Mouse (Mus musculus) midbrain, embryonic 11.5 days (tissue): ENCODE data around the gene Col4a3. TPM values are rescaled to one million over a fixed set of nuclear protein-coding genes. Genes with fewer than 3 reads are reported as not detected.
A peak's percentile ranks its signal among the peaks of the same experiment; 100 is the strongest.

Experiments
- ATAC-seq: fragments of 200-750 bp; cut with Nextera tagmentation; 2 replicates; pipeline ENCODE4 v1.8.0; 2017; ENCODE audit warnings: moderate TSS enrichment, moderate library complexity; ENCODE audit not compliant: low FRiP score
- DNase-seq: peaks from one replicate; pipeline ENCODE4 v3.0.0; 2015; ENCODE audit warnings: low spot score; ENCODE audit errors: missing footprints
- H3K27ac ChIP-seq: fragments of 300-500 bp; sonication (generic); 2 replicates; pipeline ENCODE4 v1.5.1; 2014; ENCODE audit warnings: low read depth, low read length
- H3K27me3 ChIP-seq: fragments of 300-500 bp; sonication (generic); 2 replicates; pipeline ENCODE4 v1.6.1; 2014; ENCODE audit warnings: mild to moderate bottlenecking, low read length, moderate library complexity, mixed read lengths; ENCODE audit not compliant: control insufficient read depth, insufficient read depth
- H3K36me3 ChIP-seq: fragments of 300-500 bp; sonication (generic); 2 replicates; pipeline ENCODE4 v1.6.1; 2014; ENCODE audit warnings: mild to moderate bottlenecking, low read length, moderate library complexity, mixed read lengths; ENCODE audit not compliant: control insufficient read depth, insufficient read depth
- H3K4me1 ChIP-seq: fragments of 300-500 bp; sonication (generic); 2 replicates; pipeline ENCODE4 v1.6.1; 2014; ENCODE audit warnings: low read length; ENCODE audit not compliant: control insufficient read depth, insufficient read depth
- H3K4me2 ChIP-seq: fragments of 300-500 bp; sonication (generic); 2 replicates; pipeline ENCODE4 v1.6.1; 2014; ENCODE audit warnings: mild to moderate bottlenecking, moderate library complexity
- H3K4me3 ChIP-seq: fragments of 300-500 bp; sonication (generic); 2 replicates; pipeline ENCODE4 v1.5.1; 2014; ENCODE audit warnings: low read depth, low read length
- H3K9ac ChIP-seq: fragments of 300-500 bp; sonication (generic); 2 replicates; pipeline ENCODE4 v1.6.1; 2014; ENCODE audit warnings: low read length
- H3K9me3 ChIP-seq: fragments of 300-500 bp; sonication (generic); 2 replicates; pipeline ENCODE4 v1.6.1; 2016; ENCODE audit warnings: low read length; ENCODE audit not compliant: control insufficient read depth
- WGBS: fragments of 180-500 bp; shearing (Covaris S2); extraction: QIAGEN DNeasy Blood & Tissue Kit; methylation state at CpG from one replicate; pipeline ENCODE4 v1.1.7; 2014; 5-methylcytosine and 5-hydroxymethylcytosine counted together
- polyA plus RNA-seq: library from polyadenylated mRNA; unstranded; fragments of >200 nt; fragmentation: Nextera tagmentation; extraction: Ambion mirVana; gene quantifications from 2 replicates; pipeline ENCODE4 v1.2.1, GENCODE M21; 2014

Col4a3 gene
- 0.10 and 0.11 TPM in 2 replicates for polyA plus RNA-seq

DNA sequence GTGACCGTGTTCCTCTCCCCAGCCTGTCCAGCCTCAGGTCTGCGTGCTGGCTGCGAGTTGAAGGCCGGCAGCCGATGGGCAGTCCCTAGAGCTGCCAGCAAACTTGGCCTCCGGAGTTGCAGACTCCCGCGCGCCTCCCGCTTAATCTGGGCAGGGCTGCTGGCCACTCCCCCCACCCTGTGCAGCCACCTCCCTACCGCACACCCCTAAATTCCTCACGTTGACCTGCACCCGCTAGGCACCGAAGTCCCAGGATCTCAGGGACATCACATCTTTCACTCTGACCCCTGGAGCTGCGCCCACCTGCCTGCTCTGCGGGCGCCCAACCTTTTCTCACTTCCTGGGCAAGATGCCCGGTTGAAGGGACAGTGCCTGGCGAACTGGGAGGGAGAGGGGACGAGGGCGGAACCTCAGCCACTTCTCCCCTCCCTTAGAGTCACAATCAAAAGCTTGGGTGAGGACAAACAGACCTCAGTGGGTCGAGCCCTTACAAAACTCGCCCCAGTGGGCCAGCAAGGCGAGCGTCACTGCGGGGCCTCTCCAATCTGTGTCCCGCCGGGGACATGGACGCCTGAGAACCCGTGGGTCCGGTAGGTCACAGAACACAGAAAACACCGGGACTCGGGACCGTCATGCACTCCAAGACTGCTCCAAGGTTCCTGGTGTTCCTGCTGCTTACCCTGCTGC is at the start of gene Col4a3, which contains the start of gene Col4a4:
Col4a3 (plus strand) TSS at position 209 of the 687 bp plus-strand sequence.
Col4a4 (minus strand) TSS at position 137 of the 687 bp plus-strand sequence.
- ATAC-seq (peak; percentile 71), DNase-seq (peak; percentile 85)
- H3K4me1 ChIP-seq: peaks cover 6% of the 10 kb centered on the region; the same call in 1 of the 2 replicates
- H3K9ac ChIP-seq: peak within 1 kb of the TSS; percentile 27
- H3K36me3 ChIP-seq: no peaks in the 10 kb centered on the region
- H3K27ac ChIP-seq: no peak within 1 kb of the TSS
- H3K27me3 ChIP-seq: peaks cover 5% of the 10 kb centered on the region
- WGBS: 6% methylated on average over 34 of the region's 34 CpGs
- peak within 1 kb of the TSS; percentile 28 for H3K4me3 ChIP-seq
- no peaks in the 10 kb centered on the region for H3K9me3 ChIP-seq
- H3K4me2 ChIP-seq: peak within 1 kb of the TSS; percentile 57

DNA sequence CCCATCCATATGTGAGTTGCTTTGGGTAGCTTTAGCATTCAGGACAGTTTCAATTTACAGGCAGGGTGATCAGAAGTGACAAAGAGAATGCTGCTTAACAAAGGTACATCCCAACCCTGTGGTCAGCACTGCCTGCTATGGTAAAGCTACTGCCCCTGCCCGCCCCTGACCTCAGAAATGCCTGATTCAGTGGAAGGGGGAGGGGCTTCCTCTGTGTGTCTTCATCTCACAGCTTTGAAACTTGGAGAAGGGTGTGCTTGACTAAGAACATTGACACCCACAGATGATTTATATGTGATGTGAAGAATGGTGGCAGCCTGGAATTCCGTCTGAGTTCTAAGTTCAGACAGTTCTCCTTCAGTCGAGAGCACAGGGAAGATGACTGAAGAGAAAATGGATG is 48.9 kb upstream of the Col4a3 start:
- no peak overlapping the region for H3K27ac ChIP-seq
- H3K36me3 ChIP-seq: no peaks in the 10 kb centered on the region
- H3K9ac ChIP-seq: no peak overlapping the region
- ATAC-seq (no peak), DNase-seq (no peak)
- no peak overlapping the region for H3K4me2 ChIP-seq
- no peaks in the 10 kb centered on the region for H3K4me1 ChIP-seq
- 72% methylated on average over 3 of the region's 3 CpGs for WGBS
- no peaks in the 10 kb centered on the region for H3K27me3 ChIP-seq
- H3K4me3 ChIP-seq: no peak overlapping the region
- no peaks in the 10 kb centered on the region for H3K9me3 ChIP-seq

DNA sequence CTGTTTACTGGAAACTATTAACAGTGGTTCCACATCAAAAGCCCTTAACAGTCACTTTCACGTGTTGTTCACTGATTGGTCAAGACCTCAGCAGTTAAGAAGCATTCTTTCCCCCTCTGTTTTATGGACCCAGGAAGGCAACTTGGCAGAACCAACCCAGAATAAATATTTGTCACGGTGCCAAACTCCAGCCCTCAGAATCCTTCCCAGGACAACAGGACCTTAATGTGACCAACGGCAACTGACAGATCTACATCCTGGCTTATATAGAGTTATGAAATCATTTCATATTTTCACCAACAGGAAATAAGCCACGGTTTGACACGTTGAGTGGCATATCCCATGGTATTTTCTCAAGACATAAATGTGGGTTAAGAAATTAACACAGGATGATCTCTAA is 46.7 kb upstream of the Col4a3 start:
- no peak for DNase-seq
- Histone ChIP-seq H3K9ac (no peak overlapping the region), H3K4me2 (no peak overlapping the region), H3K27ac (no peak overlapping the region), H3K9me3 (no peaks in the 10 kb centered on the region), H3K4me3 (no peak overlapping the region), H3K4me1 (no peaks in the 10 kb centered on the region), H3K27me3 (no peaks in the 10 kb centered on the region), H3K36me3 (no peaks in the 10 kb centered on the region)
- ATAC-seq: no peak
- WGBS: 87% methylated on average over 5 of the region's 5 CpGs

DNA sequence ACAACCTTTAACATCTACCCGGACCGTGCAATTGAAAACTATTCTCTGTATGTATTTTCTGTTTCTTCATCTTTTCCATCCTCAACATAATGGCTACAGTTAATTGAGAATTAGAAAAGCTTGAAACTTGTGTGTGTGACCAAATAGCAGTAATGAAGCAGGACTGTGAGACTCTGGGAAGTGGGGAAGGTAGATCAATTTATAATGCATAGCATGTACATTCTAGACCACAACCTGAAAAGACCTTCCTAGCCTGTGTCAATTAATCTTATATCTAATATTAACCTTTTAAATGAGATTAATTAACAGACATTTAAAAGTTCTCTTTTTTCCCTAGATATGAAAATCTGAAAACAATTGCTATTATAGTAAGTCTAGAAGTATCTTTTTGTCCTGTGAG is 42.8 kb upstream of the Col4a3 start:
- WGBS: 92% methylated on average over 2 of the region's 2 CpGs
- Histone ChIP-seq H3K27me3 (no peaks in the 10 kb centered on the region), H3K27ac (no peak overlapping the region), H3K4me2 (no peak overlapping the region), H3K4me3 (no peak overlapping the region), H3K9ac (no peak overlapping the region), H3K9me3 (no peaks in the 10 kb centered on the region), H3K4me1 (no peaks in the 10 kb centered on the region), H3K36me3 (no peaks in the 10 kb centered on the region)
- DNase-seq (no peak), ATAC-seq (no peak)

DNA sequence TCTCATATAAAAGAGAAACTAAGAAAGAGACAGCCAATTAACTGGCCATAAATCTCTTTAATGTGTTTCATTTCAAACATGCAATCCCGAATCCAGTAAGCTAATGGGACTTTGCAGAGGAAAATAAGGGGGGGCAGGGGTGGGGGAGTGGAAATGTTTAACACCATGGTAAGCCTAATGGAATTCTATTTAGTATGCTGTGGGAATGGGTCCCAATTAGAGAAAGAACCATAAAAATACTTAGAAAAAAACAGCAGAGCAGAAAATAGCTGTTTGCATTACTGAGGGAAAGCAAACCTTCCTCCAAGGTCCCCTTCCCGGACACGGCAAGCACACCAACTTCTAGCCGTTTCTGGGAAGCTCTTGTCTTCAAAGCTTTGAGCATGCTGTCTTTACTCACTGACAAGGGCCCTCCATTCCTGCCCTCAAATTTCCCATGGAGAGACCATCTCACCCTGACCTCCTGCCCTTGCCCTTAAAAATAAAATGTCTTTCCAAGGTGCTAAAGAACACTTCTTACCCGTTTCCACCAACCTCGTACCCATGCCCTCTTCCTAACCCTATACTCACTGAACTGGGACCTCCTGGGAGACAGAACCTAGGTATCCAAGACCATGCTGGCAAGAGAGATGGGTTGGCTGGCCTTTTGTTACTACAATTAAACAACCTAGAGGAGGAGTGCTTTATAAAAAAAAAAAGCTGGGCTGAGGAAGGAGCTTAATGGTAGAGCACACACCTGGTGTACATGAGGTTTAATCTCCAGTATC is 42.1 kb upstream of the Col4a3 start:
- Histone ChIP-seq H3K36me3 (no peaks in the 10 kb centered on the region), H3K4me2 (no peak overlapping the region), H3K27ac (no peak overlapping the region), H3K9me3 (no peaks in the 10 kb centered on the region), H3K4me1 (no peaks in the 10 kb centered on the region), H3K4me3 (no peak overlapping the region), H3K9ac (no peak overlapping the region), H3K27me3 (no peaks in the 10 kb centered on the region)
- no peak for ATAC-seq
- whole genome bisulfite sequencing: 81% methylated on average over 6 of the region's 6 CpGs
- DNase-seq: no peak

- H3K36me3 ChIP-seq: no peaks in the 10 kb centered on the region
- WGBS: 63% methylated on average over 8 of the region's 8 CpGs
- no peak overlapping the region for H3K4me3 ChIP-seq
- H3K9me3 ChIP-seq: no peaks in the 10 kb centered on the region
- no peak overlapping the region for H3K27ac ChIP-seq
- no peak overlapping the region for H3K9ac ChIP-seq
- H3K4me2 ChIP-seq: no peak overlapping the region
- H3K27me3 ChIP-seq: no peaks in the 10 kb centered on the region
- DNase-seq (no peak), ATAC-seq (no peak)
- H3K4me1 ChIP-seq: no peaks in the 10 kb centered on the region
Observed at GRCm38 (mm10) chr1:82545199-82545960, 41.3 kb upstream of the Col4a3 start.

GRCm38 (mm10) chr1:82554443-82554850 is 32.3 kb upstream of the Col4a3 start:
- WGBS: 44% methylated on average over 6 of the region's 6 CpGs
- H3K4me2 ChIP-seq: no peak overlapping the region

DNA sequence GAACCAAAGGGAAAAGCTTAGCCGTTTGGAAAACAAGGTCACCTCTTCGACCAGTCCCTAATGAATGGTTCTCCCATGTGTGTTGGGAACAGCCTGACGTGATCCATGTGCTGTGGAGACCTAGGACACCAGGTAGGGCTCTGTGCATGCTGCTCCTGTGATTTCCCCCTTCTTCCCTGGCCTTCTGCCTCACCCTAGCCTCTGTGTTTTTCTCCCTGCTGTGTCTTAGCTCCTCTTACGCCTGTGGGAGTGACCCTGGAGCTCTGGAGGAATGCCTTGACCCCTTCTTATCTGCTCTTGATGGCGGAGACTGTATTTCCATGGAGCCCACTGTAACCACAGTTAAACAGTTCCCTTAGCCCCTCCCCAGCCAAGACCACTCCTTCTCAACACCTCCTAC is 31.8 kb upstream of the Col4a3 start:
- Histone ChIP-seq H3K36me3 (no peaks in the 10 kb centered on the region), H3K4me3 (no peak overlapping the region), H3K9me3 (no peaks in the 10 kb centered on the region), H3K4me2 (no peak overlapping the region), H3K27ac (no peak overlapping the region), H3K27me3 (no peaks in the 10 kb centered on the region), H3K4me1 (no peaks in the 10 kb centered on the region), H3K9ac (no peak overlapping the region)
- ATAC-seq (no peak; the same call in 1 of the 2 replicates), DNase-seq (no peak)
- WGBS: 84% methylated on average over 5 of the region's 5 CpGs

More at GRCm38 (mm10) chr1:82554443-82554850, 32.3 kb upstream of the Col4a3 start:
- Histone ChIP-seq H3K9ac (no peak overlapping the region), H3K36me3 (no peaks in the 10 kb centered on the region), H3K27ac (no peak overlapping the region), H3K27me3 (no peaks in the 10 kb centered on the region), H3K9me3 (no peaks in the 10 kb centered on the region), H3K4me3 (no peak overlapping the region), H3K4me1 (no peaks in the 10 kb centered on the region)
- ATAC-seq (peak; percentile 84), DNase-seq (peak; percentile 89)
